In the genomic region with DNA sequence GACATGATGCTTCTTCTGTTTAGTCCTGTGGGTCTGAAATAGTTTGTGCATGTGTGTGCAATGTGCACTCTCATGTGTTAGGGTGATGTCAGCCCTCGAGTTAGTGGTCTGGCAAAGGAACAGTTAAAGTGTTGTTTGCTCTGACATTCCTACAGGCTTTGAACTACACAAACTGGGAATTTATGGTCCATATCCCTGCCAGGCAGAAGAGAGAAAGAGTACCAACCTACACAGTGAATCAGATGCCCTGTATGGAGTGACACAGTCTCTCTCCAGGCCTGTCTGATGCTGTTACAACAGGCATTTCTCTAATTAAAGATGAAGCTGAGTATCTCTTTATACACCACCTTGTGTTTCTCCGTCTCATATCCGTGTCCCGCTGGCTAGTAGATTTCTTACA, we compare ENCODE assay signal across 27 mouse cellular contexts. TPM values are rescaled to one million over a fixed set of nuclear protein-coding genes. Genes with fewer than 3 reads are reported as not detected.
DNase-seq lines count a peak whose midpoint lies in the region; ATAC-seq and TF ChIP-seq lines count a peak whose summit lies in the region.
"Had no signal": no experiment of that assay in that cellular context is flagged by ENCODE, and none has a peak within 500 bp of the region (broad histone marks: within the 10 kb centered on the region; RNA-seq: fewer than 3 reads in every experiment).

No protein-coding gene starts in this region.

- 61% methylated on average over 4 of the region's 4 CpGs for whole genome bisulfite sequencing in kidney, embryonic 16.5 days

- H3K9ac ChIP-seq in kidney, embryonic 16.5 days (replicated peaks; ENCODE audit: low read length) = no peak overlapping the region
- H3K9ac ChIP-seq: embryonic facial prominence, embryonic 13.5 days; embryonic facial prominence, embryonic 15.5 days; forebrain, embryonic 13.5 days; forebrain, embryonic 15.5 days; forebrain, postnatal 0 days had no signal

- H3K27me3 ChIP-seq in kidney, embryonic 16.5 days (ENCODE audit: insufficient read depth, low read length) = no peaks in the 10 kb centered on the region
- H3K27me3 ChIP-seq in Patski = no peaks in the 10 kb centered on the region
- H3K27me3 ChIP-seq: CH12.LX; embryonic facial prominence, embryonic 13.5 days; embryonic facial prominence, embryonic 15.5 days; forebrain, embryonic 13.5 days; forebrain, embryonic 15.5 days had no signal

- in situ Hi-C loops in Patski (cut with MboI; ENCODE audit: low pct_unique_long_range_greater_than_20kb) = no loop called here

- CTCF ChIA-PET in Patski (lab: Charles Lee) = interaction anchor here (0.7 to 1.8 kb wide), 2 partner anchors 12 to 28 kb away, joined by 3 to 4 read pairs; no protein-coding TSS in a partner anchor

- 0 out of 2 replicates have a peak, but pooled peaks cover 4% of the 10 kb centered on the region for H3K4me1 ChIP-seq in kidney, embryonic 16.5 days (ENCODE audit: insufficient read depth, low read length)
- H3K4me1 ChIP-seq: forebrain, embryonic 13.5 days; forebrain, embryonic 15.5 days had no signal

- no peaks in the 10 kb centered on the region for H3K9me3 ChIP-seq in kidney, embryonic 16.5 days (ENCODE audit: low read length)
- H3K9me3 ChIP-seq: embryonic facial prominence, embryonic 13.5 days; embryonic facial prominence, embryonic 15.5 days; forebrain, embryonic 13.5 days; forebrain, embryonic 15.5 days had no signal

- DNase-seq in kidney, postnatal 25 days = no peak
- DNase-seq in 3T3-L1 (ENCODE audit: low read depth, low spot score) (peak; percentile 44), Patski (ENCODE audit: low read depth, low spot score) (no peak)
- DNase-seq: adrenal gland, adult 2 months; adrenal gland, postnatal 10 days; adrenal gland, postnatal 25 days; B cell, adult 2 months; cerebellum, adult 11 months; cerebellum, adult 18-20 months; cerebellum, adult 8-10 months; cerebellum, adult 9-11 months; cerebellum, postnatal 14 days; cerebellum, postnatal 36 days; embryo, embryonic 11 days; forebrain, postnatal 0 days had no signal

- H3K4me3 ChIP-seq in kidney, embryonic 16.5 days (ENCODE audit: low read length) = no peak overlapping the region
- H3K4me3 ChIP-seq: embryonic facial prominence, embryonic 13.5 days; embryonic facial prominence, embryonic 15.5 days; erythroblast, embryonic 14.5 days; forebrain, embryonic 13.5 days; forebrain, embryonic 15.5 days had no signal

- no peak overlapping the region for H3K27ac ChIP-seq in kidney, embryonic 16.5 days (ENCODE audit: low read length)
- H3K27ac ChIP-seq: embryonic facial prominence, embryonic 13.5 days; embryonic facial prominence, embryonic 15.5 days; forebrain, embryonic 13.5 days; forebrain, embryonic 15.5 days had no signal

- no peak for TF ChIP-seq CTCF in Patski (IDR thresholded peaks at IDR 0.05)

- H3K4me2 ChIP-seq in kidney, embryonic 16.5 days (replicated peaks; ENCODE audit: low read depth, low read length) = no peak overlapping the region
- H3K4me2 ChIP-seq: embryonic facial prominence, embryonic 13.5 days; embryonic facial prominence, embryonic 15.5 days; forebrain, embryonic 13.5 days; forebrain, embryonic 15.5 days had no signal

- ATAC-seq in kidney, embryonic 16.5 days (ENCODE audit: low FRiP score, low TSS enrichment) = peak; percentile 88
- peak; percentile 78 for ATAC-seq in Patski
- no peak for ATAC-seq in erythroid progenitor cell, adult 5-6 weeks (replicated peaks; ENCODE audit: low FRiP score, poor library complexity, severe bottlenecking)
- ATAC-seq: CD4-positive, CD25-positive, alpha-beta regulatory T cell, adult 4 months; forebrain, embryonic 13.5 days; forebrain, embryonic 15.5 days; forebrain, postnatal 0 days had no signal

- H3K36me3 ChIP-seq in kidney, embryonic 16.5 days (ENCODE audit: insufficient read depth, low read length) = no peaks in the 10 kb centered on the region
- H3K36me3 ChIP-seq: embryonic facial prominence, embryonic 13.5 days; embryonic facial prominence, embryonic 15.5 days; forebrain, embryonic 15.5 days; G1E had no signal

- POLR2A ChIA-PET in Patski (lab: Charles Lee) = no interaction called here

RNA-seq across cellular contexts. Expression of a gene that starts 21.2 kb away (rescaled TPM):
- polyA plus RNA-seq in kidney, embryonic 16.5 days (2015; fragmentation: Nextera tagmentation; extraction: Ambion mirVana) = 15.4 and 17.4 TPM in 2 replicates
- 60.7 TPM for polyA plus RNA-seq in Patski (2021)
- 0.42 and 1.1 TPM in 2 replicates for total RNA-seq in erythroid progenitor cell, adult 5-6 weeks (2015; ENCODE audit: low replicate concordance)
- total RNA-seq in erythroid progenitor cell, adult 5-6 weeks (2017; ENCODE audit: low replicate concordance) = 0.83 TPM in 1 of 2 replicates, not detected in the other
- polyA plus RNA-seq: G1E had no signal

RNA-seq across cellular contexts. Expression of a gene that starts 21.3 kb away (rescaled TPM):
- 3.0 and 3.7 TPM in 2 replicates for polyA plus RNA-seq in kidney, embryonic 16.5 days (2015; fragmentation: Nextera tagmentation; extraction: Ambion mirVana)
- polyA plus RNA-seq in Patski (2021) = 3.2 TPM
- not detected in 2 replicates for total RNA-seq in erythroid progenitor cell, adult 5-6 weeks (2015; ENCODE audit: low replicate concordance)
- total RNA-seq in erythroid progenitor cell, adult 5-6 weeks (2017; ENCODE audit: low replicate concordance) = not detected in 2 replicates
- total RNA-seq: common myeloid progenitor, adult 5-6 weeks; forebrain, postnatal 0 days; G1E had no signal
- polyA plus RNA-seq: CD4-positive, CD25-positive, alpha-beta regulatory T cell, adult 4 months; embryonic facial prominence, embryonic 11.5 days; erythroblast, embryonic 14.5 days; forebrain, embryonic 13.5 days; G1E had no signal
